Mouse (Mus musculus): Measurements from ENCODE around the gene Gabrg3.

DNA sequence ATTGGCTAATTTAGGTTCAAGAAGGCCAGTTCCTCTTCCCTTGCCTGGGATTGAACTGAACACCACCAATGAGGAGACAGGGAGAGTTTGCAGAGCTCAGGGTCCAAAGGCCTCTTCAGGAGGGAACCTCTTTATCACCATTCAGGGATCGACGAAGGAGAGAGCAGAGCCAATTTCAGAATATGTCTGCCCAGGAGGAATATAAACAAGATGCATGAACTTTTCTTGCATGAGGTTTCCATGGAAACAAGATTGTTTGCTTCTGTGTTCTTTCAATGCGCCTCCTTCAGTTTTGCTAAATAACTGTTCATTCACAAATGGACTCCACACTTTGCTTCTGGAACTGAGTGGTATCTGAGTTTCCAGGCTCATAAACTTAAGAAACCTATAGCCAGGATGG, 62.5 kb downstream of the Gabrg3 start:
- TF ChIP-seq CTCF (IDR thresholded peaks at IDR 0.05; ENCODE audit: low read depth) (no peak), EP300 (IDR thresholded peaks at IDR 0.05; ENCODE audit: low read depth) (no peak)
